Mouse (Mus musculus): ENCODE measurements around the gene Nrip1. TPM values are rescaled to one million over a fixed set of nuclear protein-coding genes. Genes with fewer than 3 reads are reported as not detected.
"Not testable (repeated sequence)": the region's sequence is repeated elsewhere in the genome, so short reads cannot be mapped to it uniquely, and the experiment has no call there.

Gene Nrip1
- polyA plus RNA-seq, 1 experiment: not detected

- Histone ChIP-seq H3K27ac (ENCODE audit: insufficient read depth, low read depth, low read length) (no peak overlapping the region), H3K4me1 (ENCODE audit: control insufficient read depth, insufficient read depth, low read length) (peaks cover 3% of the 10 kb centered on the region; the same call in 1 of the 2 replicates), H3K4me3 (ENCODE audit: insufficient read depth, low read depth, low read length) (no peak overlapping the region)
- WGBS: 89% methylated on average over 4 of the region's 4 CpGs
- no peak for TF ChIP-seq CTCF (IDR thresholded peaks at IDR 0.05; ENCODE audit: insufficient read depth, low read depth, low read length)
- TF ChIP-seq POLR2A (IDR thresholded peaks at IDR 0.05; ENCODE audit: insufficient read depth, low read depth, low read length): no peak
Measured at GRCm38 (mm10) chr16:76408696-76409354, 35.2 kb upstream of the Nrip1 start.

GRCm38 (mm10) chr16:76408241-76408640 lies 34.6 kb upstream of the Nrip1 start:
- TF ChIP-seq CTCF (IDR thresholded peaks at IDR 0.05; ENCODE audit: insufficient read depth, low read depth, low read length) (no peak), POLR2A (IDR thresholded peaks at IDR 0.05; ENCODE audit: insufficient read depth, low read depth, low read length) (no peak)
- peaks cover 3% of the 10 kb centered on the region; the same call in 1 of the 2 replicates for H3K4me1 ChIP-seq (ENCODE audit: control insufficient read depth, insufficient read depth, low read length)
- no peak overlapping the region for H3K27ac ChIP-seq (ENCODE audit: insufficient read depth, low read depth, low read length)
- no peak overlapping the region for H3K4me3 ChIP-seq (ENCODE audit: insufficient read depth, low read depth, low read length)
- WGBS: 93% methylated on average over 8 of the region's 8 CpGs

- no peak overlapping the region for H3K27ac ChIP-seq (ENCODE audit: insufficient read depth, low read depth, low read length)
- no peak overlapping the region for H3K4me3 ChIP-seq (ENCODE audit: insufficient read depth, low read depth, low read length)
- H3K4me1 ChIP-seq (ENCODE audit: control insufficient read depth, insufficient read depth, low read length): peaks cover 3% of the 10 kb centered on the region; the same call in 1 of the 2 replicates
- TF ChIP-seq POLR2A (IDR thresholded peaks at IDR 0.05; ENCODE audit: insufficient read depth, low read depth, low read length) (no peak), CTCF (IDR thresholded peaks at IDR 0.05; ENCODE audit: insufficient read depth, low read depth, low read length) (no peak)
- WGBS: 70% methylated on average over 13 of the region's 13 CpGs
Measured at GRCm38 (mm10) chr16:76407321-76407920, 33.8 kb upstream of the Nrip1 start.

- Histone ChIP-seq H3K4me1 (ENCODE audit: control insufficient read depth, insufficient read depth, low read length) (peaks cover 3% of the 10 kb centered on the region; the same call in 1 of the 2 replicates), H3K27ac (ENCODE audit: insufficient read depth, low read depth, low read length) (no peak overlapping the region), H3K4me3 (ENCODE audit: insufficient read depth, low read depth, low read length) (no peak overlapping the region)
- TF ChIP-seq POLR2A (IDR thresholded peaks at IDR 0.05; ENCODE audit: insufficient read depth, low read depth, low read length) (no peak), CTCF (IDR thresholded peaks at IDR 0.05; ENCODE audit: insufficient read depth, low read depth, low read length) (no peak)
- WGBS: 41% methylated on average over 7 of the region's 7 CpGs
Measured at GRCm38 (mm10) chr16:76406897-76407296, 33.3 kb upstream of the Nrip1 start.

- Histone ChIP-seq H3K27ac (ENCODE audit: insufficient read depth, low read depth, low read length) (no peak overlapping the region), H3K4me1 (ENCODE audit: control insufficient read depth, insufficient read depth, low read length) (peaks cover 3% of the 10 kb centered on the region; the same call in 1 of the 2 replicates), H3K4me3 (ENCODE audit: insufficient read depth, low read depth, low read length) (no peak overlapping the region)
- TF ChIP-seq POLR2A (IDR thresholded peaks at IDR 0.05; ENCODE audit: insufficient read depth, low read depth, low read length) (no peak), CTCF (IDR thresholded peaks at IDR 0.05; ENCODE audit: insufficient read depth, low read depth, low read length) (no peak)
- 64% methylated on average over 7 of the region's 7 CpGs for WGBS
Measured at GRCm38 (mm10) chr16:76406319-76406718, 32.7 kb upstream of the Nrip1 start.

- not testable (repeated sequence) for H3K4me1 ChIP-seq (ENCODE audit: control insufficient read depth, insufficient read depth, low read length); H3K27ac ChIP-seq (ENCODE audit: insufficient read depth, low read depth, low read length); H3K4me3 ChIP-seq (ENCODE audit: insufficient read depth, low read depth, low read length)
- WGBS: 95% methylated on average over 24 of the region's 24 CpGs
Measured at GRCm38 (mm10) chr16:76403305-76403704, 29.7 kb upstream of the Nrip1 start.

GRCm38 (mm10) chr16:76396512-76396911 lies 22.9 kb upstream of the Nrip1 start:
- WGBS: 57% methylated on average over 1 of the region's 1 CpGs
- Histone ChIP-seq H3K4me3 (ENCODE audit: insufficient read depth, low read depth, low read length) (no peak overlapping the region), H3K4me1 (ENCODE audit: control insufficient read depth, insufficient read depth, low read length) (no peaks in the 10 kb centered on the region), H3K27ac (ENCODE audit: insufficient read depth, low read depth, low read length) (no peak overlapping the region)
- TF ChIP-seq CTCF (IDR thresholded peaks at IDR 0.05; ENCODE audit: insufficient read depth, low read depth, low read length) (no peak), POLR2A (IDR thresholded peaks at IDR 0.05; ENCODE audit: insufficient read depth, low read depth, low read length) (no peak)

GRCm38 (mm10) chr16:76393267-76393666 lies 19.6 kb upstream of the Nrip1 start:
- 27% methylated on average over 3 of the region's 3 CpGs for WGBS
- H3K27ac ChIP-seq (ENCODE audit: insufficient read depth, low read depth, low read length): no peak overlapping the region
- TF ChIP-seq POLR2A (IDR thresholded peaks at IDR 0.05; ENCODE audit: insufficient read depth, low read depth, low read length): no peak
- no peak for TF ChIP-seq CTCF (IDR thresholded peaks at IDR 0.05; ENCODE audit: insufficient read depth, low read depth, low read length)
- no peak overlapping the region for H3K4me3 ChIP-seq (ENCODE audit: insufficient read depth, low read depth, low read length)
- no peaks in the 10 kb centered on the region for H3K4me1 ChIP-seq (ENCODE audit: control insufficient read depth, insufficient read depth, low read length)

- TF ChIP-seq POLR2A (IDR thresholded peaks at IDR 0.05; ENCODE audit: insufficient read depth, low read depth, low read length) (no peak), CTCF (IDR thresholded peaks at IDR 0.05; ENCODE audit: insufficient read depth, low read depth, low read length) (no peak)
- H3K4me1 ChIP-seq (ENCODE audit: control insufficient read depth, insufficient read depth, low read length): no peaks in the 10 kb centered on the region
- no peak overlapping the region for H3K27ac ChIP-seq (ENCODE audit: insufficient read depth, low read depth, low read length)
- no peak overlapping the region for H3K4me3 ChIP-seq (ENCODE audit: insufficient read depth, low read depth, low read length)
- WGBS: 59% methylated on average over 5 of the region's 5 CpGs
Measured at GRCm38 (mm10) chr16:76386496-76386895, 12.9 kb upstream of the Nrip1 start.
